Comparison of ENCODE assay signal across 9 mouse cellular contexts in genomic region chr9:32585357-32585756, GRCm38 (mm10). TPM values are rescaled to one million over a fixed set of nuclear protein-coding genes. Genes with fewer than 3 reads are reported as not detected.
DNase-seq lines count a peak whose midpoint lies in the region; ATAC-seq and TF ChIP-seq lines count a peak whose summit lies in the region.
"Had no signal": no experiment of that assay in that cellular context is flagged by ENCODE, and none has a peak within 500 bp of the region (broad histone marks: within the 10 kb centered on the region; RNA-seq: fewer than 3 reads in every experiment).

No protein-coding gene starts in this region.

- no peaks in the 10 kb centered on the region for H3K4me1 ChIP-seq in forebrain, embryonic 14.5 days (ENCODE audit: control insufficient read depth, insufficient read depth, low read length)
- no peaks in the 10 kb centered on the region for H3K4me1 ChIP-seq in forebrain, embryonic 16.5 days (replicated peaks; ENCODE audit: control insufficient read depth, insufficient read depth, low read length)
- no peaks in the 10 kb centered on the region for H3K4me1 ChIP-seq in lung, embryonic 14.5 days (ENCODE audit: insufficient read depth)
- H3K4me1 ChIP-seq in olfactory bulb, adult 2 months (ENCODE audit: control insufficient read depth, insufficient read depth, low read length) = no peaks in the 10 kb centered on the region

- H3K27me3 ChIP-seq in forebrain, embryonic 14.5 days (replicated peaks; ENCODE audit: control insufficient read depth, insufficient read depth, low read length) = no peaks in the 10 kb centered on the region
- no peaks in the 10 kb centered on the region for H3K27me3 ChIP-seq in forebrain, embryonic 16.5 days (replicated peaks; ENCODE audit: control insufficient read depth, insufficient read depth, low read length)
- no peaks in the 10 kb centered on the region for H3K27me3 ChIP-seq in lung, embryonic 14.5 days (ENCODE audit: insufficient read depth, low read length)
- peaks cover 3% of the 10 kb centered on the region for H3K27me3 ChIP-seq in Patski

- no peak overlapping the region for H3K4me3 ChIP-seq in forebrain, embryonic 14.5 days (ENCODE audit: low read depth, low read length)
- H3K4me3 ChIP-seq in forebrain, embryonic 16.5 days (replicated peaks; ENCODE audit: low read length) = no peak overlapping the region
- no peak overlapping the region for H3K4me3 ChIP-seq in lung, embryonic 14.5 days (ENCODE audit: low read depth, low read length)
- H3K4me3 ChIP-seq in olfactory bulb, adult 2 months (ENCODE audit: insufficient read depth, low read depth, low read length) = no peak overlapping the region

- POLR2A ChIA-PET in Patski (lab: Charles Lee) = interaction anchor here (1.2 kb wide), 1 partner anchor 11 kb away, joined by 3 read pairs; no protein-coding TSS in a partner anchor

- no peaks in the 10 kb centered on the region for H3K9me3 ChIP-seq in forebrain, embryonic 14.5 days (replicated peaks; ENCODE audit: control insufficient read depth, low read length)
- no peaks in the 10 kb centered on the region for H3K9me3 ChIP-seq in forebrain, embryonic 16.5 days (ENCODE audit: control insufficient read depth, low read length)
- no peaks in the 10 kb centered on the region for H3K9me3 ChIP-seq in lung, embryonic 14.5 days (ENCODE audit: low read depth, low read length)

- peak; percentile 32 for DNase-seq in forebrain, embryonic 14.5 days (ENCODE audit: low spot score)
- DNase-seq in lung, embryonic 14.5 days = peak; percentile 63
- no peak for DNase-seq in lung, postnatal 25 days (ENCODE audit: low spot score)
- DNase-seq in Patski (ENCODE audit: low read depth, low spot score) = no peak
- DNase-seq in frontal cortex, adult 2 months (ENCODE audit: extremely low spot score in 1 of 2, low spot score in 1 of 2) = no peak
- DNase-seq: gastrocnemius, postnatal 14 days had no signal

- H3K4me2 ChIP-seq in forebrain, embryonic 14.5 days (ENCODE audit: low read length) = no peak overlapping the region
- H3K4me2 ChIP-seq in forebrain, embryonic 16.5 days (ENCODE audit: low read length) = no peak overlapping the region
- H3K4me2 ChIP-seq in lung, embryonic 14.5 days = no peak overlapping the region

- WGBS in forebrain, embryonic 14.5 days = 40% methylated on average over 7 of the region's 7 CpGs
- 34% methylated on average over 7 of the region's 7 CpGs for WGBS in forebrain, embryonic 16.5 days
- 48% methylated on average over 7 of the region's 7 CpGs for WGBS in lung, embryonic 14.5 days
- WGBS in olfactory bulb, adult 2 months = 46% methylated on average over 7 of the region's 7 CpGs

- in situ Hi-C loops in Patski (cut with MboI; ENCODE audit: low pct_unique_long_range_greater_than_20kb) = loop anchor here (5.0 kb wide), 2 partner anchors 178 to 313 kb away; no protein-coding TSS in a partner anchor

- no peak overlapping the region for H3K27ac ChIP-seq in forebrain, embryonic 14.5 days (ENCODE audit: low read depth, low read length)
- H3K27ac ChIP-seq in forebrain, embryonic 16.5 days (ENCODE audit: low read length) = no peak overlapping the region
- H3K27ac ChIP-seq in lung, embryonic 14.5 days (ENCODE audit: low read depth) = no peak overlapping the region
- no peak overlapping the region for H3K27ac ChIP-seq in olfactory bulb, adult 2 months (ENCODE audit: insufficient read depth, low read depth, low read length)

- ATAC-seq in forebrain, embryonic 14.5 days = no peak
- ATAC-seq in forebrain, embryonic 16.5 days = no peak
- no peak for ATAC-seq in lung, embryonic 14.5 days (ENCODE audit: insufficient read depth)
- no peak for ATAC-seq in Patski
- ATAC-seq in frontal cortex, adult (ENCODE audit: low TSS enrichment) = no peak

- H3K36me3 ChIP-seq in forebrain, embryonic 14.5 days (ENCODE audit: control insufficient read depth, insufficient read depth, low read length) = no peaks in the 10 kb centered on the region
- H3K36me3 ChIP-seq in forebrain, embryonic 16.5 days (ENCODE audit: control insufficient read depth, insufficient read depth) = no peaks in the 10 kb centered on the region
- no peaks in the 10 kb centered on the region for H3K36me3 ChIP-seq in lung, embryonic 14.5 days (ENCODE audit: insufficient read depth)

- peak; percentile 59 for TF ChIP-seq CTCF in lung, embryonic 14.5 days (IDR thresholded peaks at IDR 0.05; ENCODE audit: low read depth)
- peak; percentile 62 for TF ChIP-seq CTCF in Patski (IDR thresholded peaks at IDR 0.05)
- 0 out of 2 replicates have a peak, but pooled peaks have one; percentile 18 for TF ChIP-seq CTCF in olfactory bulb, adult 2 months (IDR thresholded peaks at IDR 0.05; ENCODE audit: insufficient read depth, low read depth, low read length)

- H3K9ac ChIP-seq in forebrain, embryonic 14.5 days (ENCODE audit: low read length) = no peak overlapping the region
- no peak overlapping the region for H3K9ac ChIP-seq in forebrain, embryonic 16.5 days (replicated peaks; ENCODE audit: low read depth, low read length)
- no peak overlapping the region for H3K9ac ChIP-seq in lung, embryonic 14.5 days

- CTCF ChIA-PET in Patski (lab: Charles Lee) = interaction anchor here (0.8 to 1.4 kb wide), 7 partner anchors 23 to 661 kb away, joined by 3 to 8 read pairs (median 3); no protein-coding TSS in a partner anchor

- TF ChIP-seq POLR2A in olfactory bulb, adult 2 months (IDR thresholded peaks at IDR 0.05; ENCODE audit: insufficient read depth, low read depth, low read length) = no peak

RNA-seq across cellular contexts. Expression of gene Fli1, which starts 42.7 kb away (rescaled TPM):
- polyA plus RNA-seq in forebrain, embryonic 14.5 days (2014; fragmentation: Nextera tagmentation; extraction: Ambion mirVana) = 5.5 and 6.2 TPM in 2 replicates
- polyA plus RNA-seq in forebrain, embryonic 16.5 days (2015; fragmentation: Nextera tagmentation; extraction: Ambion mirVana) = 7.3 and 7.8 TPM in 2 replicates
- polyA plus RNA-seq in lung, embryonic 14.5 days (2014; fragmentation: Nextera tagmentation; extraction: Ambion mirVana) = 35.7 and 37.8 TPM in 2 replicates
- 1.4 TPM for polyA plus RNA-seq in Patski (2021)
- not detected in 2 replicates for polyA plus RNA-seq in olfactory bulb, adult 2 months (2012; ENCODE audit: insufficient read depth, insufficient read length, low replicate concordance, missing spikeins)
- 3.1 and 4.6 TPM in 2 replicates for polyA plus RNA-seq in frontal cortex, adult 2 months (2012; rRNA removed)

RNA-seq across cellular contexts. Expression of gene Ets1, which starts 50.7 kb away (rescaled TPM):
- 14.5 and 18.1 TPM in 2 replicates for polyA plus RNA-seq in forebrain, embryonic 14.5 days (2014; fragmentation: Nextera tagmentation; extraction: Ambion mirVana)
- polyA plus RNA-seq in forebrain, embryonic 16.5 days (2015; fragmentation: Nextera tagmentation; extraction: Ambion mirVana) = 21.3 and 26.2 TPM in 2 replicates
- polyA plus RNA-seq in lung, embryonic 14.5 days (2014; fragmentation: Nextera tagmentation; extraction: Ambion mirVana) = 79.2 and 87.6 TPM in 2 replicates
- polyA plus RNA-seq in Patski (2021) = 48.3 TPM
- 180 and 306 TPM in 2 replicates for polyA plus RNA-seq in olfactory bulb, adult 2 months (2012; ENCODE audit: insufficient read depth, insufficient read length, low replicate concordance, missing spikeins)
- polyA plus RNA-seq in frontal cortex, adult 2 months (2012; rRNA removed) = 7.9 and 11.0 TPM in 2 replicates

Comparison
In these comparisons a context has a peak if more than half of its experiments do, and no peak if none do; other contexts are left out.
1. DNase-seq: peak in forebrain, embryonic 14.5 days (single experiment) and lung, embryonic 14.5 days (single experiment); none in lung, postnatal 25 days (single experiment), Patski (single experiment) and frontal cortex, adult 2 months (0 of 2).
2. Peak in every context shown above with its lines, with median percentiles within 50 percentile points of each other: CTCF ChIP-seq.